Mouse (Mus musculus): Measurements from ENCODE around the gene Tnpo2. TPM values are rescaled to one million over a fixed set of nuclear protein-coding genes. Genes with fewer than 3 reads are reported as not detected.

The Tnpo2 gene
- polyA plus RNA-seq, 1 experiment from 2014 or later, result 32.2 TPM

DNA sequence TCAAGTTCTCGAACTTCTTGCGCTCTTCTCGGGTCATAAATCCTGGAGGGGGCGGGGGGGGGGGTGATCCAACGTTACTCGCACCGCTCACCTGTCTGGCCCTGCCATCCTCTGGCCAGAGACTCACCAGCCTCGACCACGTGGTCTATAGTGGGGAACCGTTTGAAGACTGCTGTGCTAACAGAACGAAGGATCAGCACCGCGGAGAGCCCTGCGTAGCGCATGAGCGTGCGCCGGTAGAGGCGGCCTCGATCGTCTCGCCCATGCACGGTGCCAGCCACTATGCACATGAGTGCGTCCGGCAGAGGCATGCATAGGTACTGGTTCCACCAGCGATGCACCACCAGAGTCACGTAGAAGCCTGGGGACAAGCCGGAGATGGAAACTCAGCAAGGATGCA is 25.5 kb upstream of the Tnpo2 start:
- Histone ChIP-seq H3K9ac (no peak overlapping the region; the same call in 1 of the 2 replicates), H3K27ac (no peak overlapping the region), H3K27me3 (peaks cover 80% of the 10 kb centered on the region), H3K4me3 (no peak overlapping the region), H3K4me1 (peaks cover 5% of the 10 kb centered on the region), H3K9me3 (no peaks in the 10 kb centered on the region), H3K4me2 (replicated peaks) (no peak overlapping the region), H3K36me3 (no peaks in the 10 kb centered on the region)
- WGBS, result 12% methylated on average over 28 of the region's 28 CpGs
- no peak for ATAC-seq (ENCODE audit: low FRiP score, low read depth)

DNA sequence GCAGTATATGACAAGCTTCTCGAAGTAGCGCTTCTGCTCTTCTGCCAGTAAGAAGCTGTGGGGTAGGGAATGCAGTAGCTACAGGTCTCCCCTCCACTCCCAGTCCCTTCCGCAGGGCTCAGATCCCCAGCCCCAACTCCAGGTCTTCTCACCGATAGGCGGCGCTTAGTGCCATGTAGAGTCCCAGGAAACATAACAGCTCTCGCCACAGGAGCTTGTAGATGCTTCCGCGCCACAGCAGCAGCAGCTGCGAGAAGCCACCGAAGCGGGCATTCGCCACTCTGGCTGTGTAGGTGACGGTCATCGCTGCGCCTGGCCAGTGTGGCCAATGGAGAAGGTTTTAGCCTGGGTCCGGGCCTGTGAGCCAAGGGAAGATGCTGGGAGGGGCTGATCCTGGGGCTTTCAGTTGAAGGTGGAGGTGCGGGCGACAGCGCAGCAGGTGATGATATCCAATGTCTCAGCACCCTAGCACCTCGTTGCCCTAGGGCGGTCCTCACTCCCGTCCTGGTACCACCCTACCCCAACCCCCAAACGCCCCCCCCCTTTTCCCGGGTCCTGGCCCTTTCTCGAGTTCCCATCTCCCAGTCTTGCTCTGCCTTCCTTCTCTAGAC is 23.4 kb upstream of the Tnpo2 start:
- H3K9ac ChIP-seq, result peak overlapping the region; percentile 48; the same call in 1 of the 2 replicates
- no peak for ATAC-seq (ENCODE audit: low FRiP score, low read depth)
- WGBS, result 6% methylated on average over 25 of the region's 26 CpGs
- H3K27ac ChIP-seq, result no peak overlapping the region
- H3K4me2 ChIP-seq (replicated peaks), result peak overlapping the region; percentile 63
- peak overlapping the region; percentile 30 for H3K4me3 ChIP-seq
- H3K9me3 ChIP-seq, result no peaks in the 10 kb centered on the region
- H3K27me3 ChIP-seq, result peaks cover 62% of the 10 kb centered on the region
- peaks cover 14% of the 10 kb centered on the region for H3K36me3 ChIP-seq
- peaks cover 5% of the 10 kb centered on the region for H3K4me1 ChIP-seq

DNA sequence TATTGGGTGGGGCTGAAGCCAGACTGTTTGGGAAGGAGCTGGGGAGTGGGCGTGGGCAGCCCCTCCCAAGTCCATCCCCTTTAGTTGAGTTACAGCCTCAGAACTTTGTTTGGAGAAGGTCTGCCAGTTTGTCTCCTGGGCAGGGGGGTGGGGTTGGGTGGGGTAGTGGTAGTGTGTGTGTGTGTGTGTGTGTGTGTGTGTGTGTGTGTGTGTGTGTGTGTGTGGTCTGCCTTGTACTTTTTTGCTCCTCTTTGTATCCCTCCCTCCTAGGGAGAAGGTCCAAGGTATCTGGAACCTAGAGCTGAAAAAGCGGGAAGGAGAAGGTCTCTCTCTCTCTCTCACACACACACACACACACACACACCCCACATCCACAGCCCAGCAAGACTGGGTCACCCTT is 22.3 kb upstream of the Tnpo2 start, which contains the start of gene Best2:
TSS of gene Best2 (minus strand) at position 101 of the 400 bp plus-strand sequence.
- no peaks in the 10 kb centered on the region for H3K9me3 ChIP-seq
- ATAC-seq (ENCODE audit: low FRiP score, low read depth), result no peak
- H3K27ac ChIP-seq, result no peak within 1 kb of the TSS
- peak within 1 kb of the TSS; percentile 30 for H3K4me3 ChIP-seq
- peaks cover 51% of the 10 kb centered on the region for H3K27me3 ChIP-seq
- peaks cover 25% of the 10 kb centered on the region for H3K36me3 ChIP-seq
- peaks cover 5% of the 10 kb centered on the region for H3K4me1 ChIP-seq
- H3K4me2 ChIP-seq (replicated peaks), result peak within 1 kb of the TSS; percentile 63
- WGBS, result 51% methylated on average over 2 of the region's 2 CpGs
- peak within 1 kb of the TSS; percentile 48; the same call in 1 of the 2 replicates for H3K9ac ChIP-seq

DNA sequence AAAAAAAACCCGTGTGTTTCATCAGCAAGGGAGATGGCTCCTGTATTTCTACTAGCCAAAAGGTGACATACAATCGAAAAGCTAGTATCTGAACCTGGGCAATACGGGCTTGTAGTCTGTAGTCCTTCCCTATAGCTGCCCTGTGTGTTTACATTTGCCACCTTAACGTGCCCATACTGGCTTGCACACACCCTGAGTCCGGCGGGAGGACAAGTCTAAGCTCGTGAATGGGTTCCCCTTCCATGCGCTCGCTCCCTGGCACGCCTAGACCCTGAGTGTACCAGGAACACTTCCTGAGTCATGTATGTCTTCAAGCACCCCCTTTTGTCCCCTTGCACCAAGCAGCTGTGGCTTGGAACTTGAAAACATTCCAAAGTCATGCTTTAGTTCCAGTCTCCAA is 20.0 kb upstream of the Tnpo2 start:
- no peak overlapping the region for H3K27ac ChIP-seq
- no peak overlapping the region for H3K4me3 ChIP-seq
- H3K9ac ChIP-seq, result no peak overlapping the region
- peaks cover 33% of the 10 kb centered on the region for H3K27me3 ChIP-seq
- H3K9me3 ChIP-seq, result no peaks in the 10 kb centered on the region
- ATAC-seq (ENCODE audit: low FRiP score, low read depth), result no peak
- H3K36me3 ChIP-seq, result peaks cover 47% of the 10 kb centered on the region
- H3K4me1 ChIP-seq, result peaks cover 5% of the 10 kb centered on the region
- no peak overlapping the region for H3K4me2 ChIP-seq (replicated peaks)
- WGBS, result 67% methylated on average over 10 of the region's 10 CpGs

DNA sequence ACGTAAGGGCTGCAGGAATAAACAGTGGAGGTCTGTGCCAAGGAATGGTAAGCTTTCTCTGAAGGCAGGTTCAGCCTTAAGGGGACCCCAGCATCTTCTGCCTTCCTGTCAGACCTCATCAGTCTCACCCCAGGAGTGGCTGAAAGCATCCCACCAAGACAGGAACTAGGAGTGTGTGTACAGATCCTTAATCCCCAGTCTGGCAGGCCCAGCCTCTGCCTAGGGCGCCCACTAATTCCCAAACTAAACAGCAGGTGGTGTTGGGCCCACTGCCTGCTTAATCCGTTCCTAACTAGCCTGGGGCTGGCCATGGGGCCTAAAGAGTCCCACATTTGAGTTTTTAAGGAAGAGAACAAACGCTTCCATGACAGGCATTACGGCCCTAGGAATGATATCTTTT is 19.5 kb upstream of the Tnpo2 start:
- Histone ChIP-seq H3K4me2 (replicated peaks) (no peak overlapping the region), H3K27me3 (peaks cover 29% of the 10 kb centered on the region), H3K36me3 (peaks cover 52% of the 10 kb centered on the region), H3K4me3 (no peak overlapping the region), H3K4me1 (peaks cover 5% of the 10 kb centered on the region), H3K9ac (no peak overlapping the region), H3K9me3 (no peaks in the 10 kb centered on the region), H3K27ac (no peak overlapping the region)
- 57% methylated on average over 5 of the region's 5 CpGs for WGBS
- ATAC-seq (ENCODE audit: low FRiP score, low read depth), result no peak

DNA sequence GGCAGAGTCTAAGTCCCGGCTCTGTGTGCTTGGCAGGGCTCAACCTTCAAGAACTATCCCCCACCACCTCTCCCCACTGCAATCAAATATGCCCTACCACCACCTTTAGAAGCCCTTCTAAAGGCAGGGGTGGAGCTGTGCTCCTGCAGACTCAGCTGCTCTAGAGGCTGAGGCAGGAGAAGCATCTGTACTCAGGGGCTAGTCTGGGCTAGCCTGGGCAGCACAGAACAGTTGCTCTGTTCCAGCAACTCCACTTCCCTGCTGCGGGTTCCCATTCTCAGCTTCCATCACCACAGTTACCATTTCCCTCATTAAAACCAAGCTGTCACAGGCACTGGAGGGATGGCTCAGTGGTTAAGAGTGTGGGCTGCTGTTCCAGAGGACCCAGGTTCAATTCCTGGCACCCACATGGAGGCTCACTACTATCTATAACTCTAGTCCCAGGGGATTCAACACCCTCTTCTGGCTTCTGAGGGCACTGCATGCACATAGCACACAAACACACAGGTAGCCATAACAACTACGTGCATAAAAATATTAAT is 15.1 kb upstream of the Tnpo2 start:
- H3K27ac ChIP-seq, result no peak overlapping the region
- H3K36me3 ChIP-seq, result peaks cover 70% of the 10 kb centered on the region
- peaks cover 18% of the 10 kb centered on the region for H3K4me1 ChIP-seq
- ATAC-seq (ENCODE audit: low FRiP score, low read depth), result no peak
- no peak overlapping the region for H3K4me2 ChIP-seq (replicated peaks)
- no peak overlapping the region for H3K4me3 ChIP-seq
- 95% methylated on average over 3 of the region's 3 CpGs for WGBS
- H3K27me3 ChIP-seq, result no peaks in the 10 kb centered on the region
- no peaks in the 10 kb centered on the region for H3K9me3 ChIP-seq
- no peak overlapping the region for H3K9ac ChIP-seq

DNA sequence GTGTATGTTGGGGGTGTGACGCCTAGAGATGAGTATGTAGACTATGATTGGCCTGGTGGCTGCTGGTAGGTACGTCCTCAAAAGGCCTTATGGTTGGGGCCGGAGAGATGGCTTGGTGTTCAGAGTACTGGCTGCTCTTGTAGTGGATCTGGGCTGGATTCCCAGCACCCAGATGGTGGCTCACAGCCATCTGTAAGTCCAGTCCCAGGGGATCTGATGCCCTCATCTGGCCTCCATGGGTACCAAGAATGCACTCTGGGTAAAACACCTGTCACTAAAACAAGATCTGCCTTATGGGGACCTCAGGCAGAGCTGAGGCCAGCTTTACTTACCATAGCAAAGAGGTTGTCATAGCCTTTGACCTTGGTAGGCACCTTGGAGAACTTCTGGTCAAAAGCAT is 12.9 kb upstream of the Tnpo2 start:
- 95% methylated on average over 3 of the region's 3 CpGs for WGBS
- H3K4me2 ChIP-seq (replicated peaks), result peak overlapping the region; percentile 94
- no peak overlapping the region for H3K9ac ChIP-seq
- peaks cover 51% of the 10 kb centered on the region for H3K36me3 ChIP-seq
- H3K4me1 ChIP-seq, result peaks cover 29% of the 10 kb centered on the region
- peak overlapping the region; percentile 99 for H3K4me3 ChIP-seq
- no peaks in the 10 kb centered on the region for H3K27me3 ChIP-seq
- H3K27ac ChIP-seq, result no peak overlapping the region
- no peak for ATAC-seq (ENCODE audit: low FRiP score, low read depth)
- H3K9me3 ChIP-seq, result no peaks in the 10 kb centered on the region

DNA sequence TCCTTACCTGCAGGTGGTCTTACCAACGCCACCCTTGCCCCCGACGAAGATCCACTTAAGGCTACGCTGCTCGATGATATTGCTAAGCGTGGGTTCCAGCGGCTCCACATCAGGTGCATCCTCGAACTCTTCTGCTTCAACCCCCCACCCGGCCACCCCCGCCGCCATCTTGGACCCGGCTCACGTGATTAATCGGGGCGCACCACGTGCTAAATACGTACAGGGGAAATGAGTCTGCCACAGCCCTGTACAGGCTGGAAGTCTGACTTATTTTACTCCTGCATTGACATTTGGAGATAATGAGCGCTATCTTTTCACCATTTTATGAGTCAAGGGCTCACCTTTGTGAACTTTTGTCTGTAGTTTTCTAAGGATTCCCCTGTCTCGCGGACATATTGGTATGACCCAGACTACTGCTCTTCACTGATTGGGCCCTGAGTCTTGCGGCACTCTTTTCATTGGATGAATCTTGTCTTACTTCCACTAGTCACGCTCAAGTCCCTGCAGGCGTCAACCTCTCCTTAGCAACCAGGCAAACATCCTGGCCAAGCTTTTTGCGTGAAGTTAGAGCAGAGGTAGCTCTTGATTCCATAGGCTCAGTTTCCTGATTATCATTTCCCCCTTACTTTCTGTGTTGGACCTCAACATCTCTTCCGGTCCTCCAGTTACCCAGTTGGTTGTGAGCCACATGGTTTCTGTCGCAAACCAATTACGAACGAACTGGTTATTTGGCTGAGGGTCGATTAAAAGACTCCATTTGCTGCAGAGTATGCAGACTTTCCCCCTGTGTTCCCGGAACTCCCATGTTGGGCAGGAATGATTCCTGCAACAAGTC is 11.4 kb upstream of the Tnpo2 start, which contains the start of gene Asna1:
TSS of gene Asna1 (minus strand) at position 184 of the 835 bp plus-strand sequence.
- 5% methylated on average over 30 of the region's 30 CpGs for WGBS
- ATAC-seq (ENCODE audit: low FRiP score, low read depth), result peak; percentile 93
- Histone ChIP-seq H3K27me3 (no peaks in the 10 kb centered on the region), H3K36me3 (peaks cover 49% of the 10 kb centered on the region), H3K4me2 (replicated peaks) (peak within 1 kb of the TSS; percentile 94), H3K9ac (peak within 1 kb of the TSS; percentile 78), H3K9me3 (no peaks in the 10 kb centered on the region), H3K4me3 (peak within 1 kb of the TSS; percentile 99), H3K27ac (peak within 1 kb of the TSS; percentile 72), H3K4me1 (peaks cover 33% of the 10 kb centered on the region)

DNA sequence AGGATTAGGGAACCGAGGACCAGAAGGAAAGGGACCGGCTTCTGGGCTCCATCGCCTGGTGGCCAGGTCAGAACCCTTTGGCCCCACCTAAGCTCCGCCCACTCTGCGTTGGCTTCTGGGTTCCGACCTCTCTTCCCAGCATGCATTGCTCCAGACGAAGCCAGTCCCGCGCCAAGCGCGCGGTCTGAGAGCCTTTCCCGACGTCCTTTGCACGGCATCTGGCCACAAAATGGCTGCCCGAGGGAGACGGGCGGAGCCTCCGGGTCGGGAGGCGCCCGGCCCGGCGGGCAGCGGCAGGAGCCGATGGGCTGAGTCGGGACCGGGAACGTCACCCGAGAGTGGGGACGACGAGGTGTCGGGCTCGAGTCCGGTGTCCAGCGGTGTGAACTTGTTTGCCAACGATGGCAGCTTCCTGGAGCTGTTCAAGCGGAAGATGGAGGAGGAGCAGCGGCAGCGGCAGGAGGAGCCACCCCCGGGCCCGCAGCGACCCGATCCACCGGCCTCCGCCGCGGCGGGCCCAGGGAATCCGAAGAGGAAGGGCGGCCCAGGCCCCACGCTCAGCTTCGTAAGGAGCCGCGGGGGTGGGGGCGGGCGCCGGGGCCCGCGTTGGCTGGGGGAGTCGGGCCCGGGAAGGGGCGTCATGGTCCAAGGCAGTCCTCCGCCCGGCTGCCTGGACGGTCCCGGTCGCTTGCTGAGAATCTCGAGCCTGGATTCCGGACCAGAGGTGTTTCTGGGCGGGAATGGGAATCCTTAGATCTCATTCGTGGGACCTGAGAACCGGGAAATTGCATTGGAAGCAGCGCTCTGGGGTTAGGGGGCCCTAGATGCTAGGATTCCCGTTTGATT is 9.8 kb upstream of the Tnpo2 start, which contains the start of gene Trir:
TSS of gene Trir (plus strand) at position 154 of the 846 bp plus-strand sequence.
- H3K36me3 ChIP-seq, result peaks cover 49% of the 10 kb centered on the region

DNA sequence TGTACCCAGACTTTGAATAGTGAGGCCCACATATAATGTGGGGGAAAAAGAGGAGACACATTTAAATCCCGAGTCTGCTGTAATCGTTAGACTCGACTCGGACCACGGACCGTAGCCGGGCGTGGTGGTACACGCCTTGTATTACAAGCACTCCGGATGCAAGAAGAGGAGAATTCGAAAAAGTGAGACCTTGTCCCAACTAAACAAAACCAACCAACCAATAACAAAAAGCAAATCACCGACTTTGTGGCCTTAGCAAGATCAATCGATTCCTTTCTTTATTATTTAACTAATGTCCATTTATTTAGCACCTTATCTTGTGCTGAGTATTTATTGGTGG is 9.2 kb upstream of the Tnpo2 start:
- WGBS, result under 1% methylated on average over 13 of the region's 13 CpGs
- H3K9me3 ChIP-seq, result no peaks in the 10 kb centered on the region
- no peaks in the 10 kb centered on the region for H3K27me3 ChIP-seq

More for the DNA sequence above, 9.8 kb upstream of the Tnpo2 start, which contains the start of gene Trir:
- Histone ChIP-seq H3K27me3 (no peaks in the 10 kb centered on the region), H3K4me3 (peak within 1 kb of the TSS; percentile 99), H3K9ac (peak within 1 kb of the TSS; percentile 99), H3K4me1 (peaks cover 33% of the 10 kb centered on the region), H3K9me3 (no peaks in the 10 kb centered on the region), H3K27ac (peak within 1 kb of the TSS; percentile 92), H3K4me2 (replicated peaks) (peak within 1 kb of the TSS; percentile 94)
- under 1% methylated on average over 75 of the region's 75 CpGs for WGBS
- peak; percentile 82 for ATAC-seq (ENCODE audit: low FRiP score, low read depth)

DNA sequence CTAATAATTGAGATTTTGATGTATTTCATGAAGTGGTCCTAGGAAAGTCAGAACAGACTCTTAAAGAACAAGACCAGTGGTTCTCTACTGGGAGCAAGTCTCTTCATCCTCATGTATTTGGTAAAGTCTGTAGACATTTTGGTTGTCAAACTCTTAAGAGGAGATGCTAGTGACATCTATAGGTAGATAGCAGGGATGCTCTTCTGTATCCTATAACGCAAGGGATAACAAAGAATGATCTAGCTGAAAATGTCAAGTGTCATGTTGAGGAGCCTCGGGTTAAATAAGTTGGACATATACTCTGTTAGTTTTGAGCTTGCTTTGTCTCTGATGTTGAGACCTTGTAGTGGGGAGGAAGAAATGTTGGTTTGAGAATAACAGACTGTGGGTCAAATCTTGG is 8.8 kb upstream of the Tnpo2 start:
- peak overlapping the region; percentile 99 for H3K9ac ChIP-seq
- H3K4me3 ChIP-seq, result peak overlapping the region; percentile 99
- ATAC-seq (ENCODE audit: low FRiP score, low read depth), result no peak
- 39% methylated on average over 2 of the region's 2 CpGs for WGBS
- H3K4me1 ChIP-seq, result peaks cover 33% of the 10 kb centered on the region
- no peaks in the 10 kb centered on the region for H3K27me3 ChIP-seq
- peaks cover 49% of the 10 kb centered on the region for H3K36me3 ChIP-seq
- no peaks in the 10 kb centered on the region for H3K9me3 ChIP-seq
- H3K27ac ChIP-seq, result no peak overlapping the region
- H3K4me2 ChIP-seq (replicated peaks), result peak overlapping the region; percentile 94

More for the DNA sequence above, 9.2 kb upstream of the Tnpo2 start:
- Histone ChIP-seq H3K4me1 (peaks cover 33% of the 10 kb centered on the region), H3K9ac (peak overlapping the region; percentile 99), H3K4me2 (replicated peaks) (peak overlapping the region; percentile 94), H3K4me3 (peak overlapping the region; percentile 99), H3K36me3 (peaks cover 49% of the 10 kb centered on the region), H3K27ac (peak overlapping the region; percentile 92)
- ATAC-seq (ENCODE audit: low FRiP score, low read depth), result no peak

All from limb, embryonic 13.5 days (tissue).